Mouse (Mus musculus) gastrocnemius, adult 2 months (tissue): ENCODE measurements around the gene Rpn1. TPM values are rescaled to one million over a fixed set of nuclear protein-coding genes. Genes with fewer than 3 reads are reported as not detected.
"Not testable (repeated sequence)": the region's sequence is repeated elsewhere in the genome, so short reads cannot be mapped to it uniquely, and the experiment has no call there.

ENCODE experiments used
- DNase-seq: peaks from one replicate; pipeline ENCODE4 v3.0.0; 2022
- H3K27ac ChIP-seq: fragments of 200-600 bp; 2 replicates; pipeline ENCODE4 v1.8.1; 2022; ENCODE audit warnings: mild to moderate bottlenecking
- H3K4me3 ChIP-seq: fragments of 200-600 bp; 2 replicates; pipeline ENCODE4 v1.8.1; 2022; ENCODE audit warnings: mild to moderate bottlenecking, moderate library complexity
- CTCF ChIP-seq: fragments of 200-600 bp; IDR thresholded peaks from 2 replicates; pipeline ENCODE4 v1.8.1; 2022; ENCODE audit warnings: antibody characterized with exemption, mild to moderate bottlenecking, moderate library complexity
- intact Hi-C: fragments of 180-260 bp; cut with DNase I; formaldehyde crosslinking; loops from one replicate; pipeline ENCODE4 v1.15.1; 2025
- total RNA-seq, 2 experiments: library from RNA; stranded (reverse); gene quantifications; 2 replicates each; pipeline ENCODE4 v1.2.3; 2021

Gene Rpn1
- total RNA-seq, 2 experiments from 2014 or later, result 75.9 to 83.2 TPM

DNA sequence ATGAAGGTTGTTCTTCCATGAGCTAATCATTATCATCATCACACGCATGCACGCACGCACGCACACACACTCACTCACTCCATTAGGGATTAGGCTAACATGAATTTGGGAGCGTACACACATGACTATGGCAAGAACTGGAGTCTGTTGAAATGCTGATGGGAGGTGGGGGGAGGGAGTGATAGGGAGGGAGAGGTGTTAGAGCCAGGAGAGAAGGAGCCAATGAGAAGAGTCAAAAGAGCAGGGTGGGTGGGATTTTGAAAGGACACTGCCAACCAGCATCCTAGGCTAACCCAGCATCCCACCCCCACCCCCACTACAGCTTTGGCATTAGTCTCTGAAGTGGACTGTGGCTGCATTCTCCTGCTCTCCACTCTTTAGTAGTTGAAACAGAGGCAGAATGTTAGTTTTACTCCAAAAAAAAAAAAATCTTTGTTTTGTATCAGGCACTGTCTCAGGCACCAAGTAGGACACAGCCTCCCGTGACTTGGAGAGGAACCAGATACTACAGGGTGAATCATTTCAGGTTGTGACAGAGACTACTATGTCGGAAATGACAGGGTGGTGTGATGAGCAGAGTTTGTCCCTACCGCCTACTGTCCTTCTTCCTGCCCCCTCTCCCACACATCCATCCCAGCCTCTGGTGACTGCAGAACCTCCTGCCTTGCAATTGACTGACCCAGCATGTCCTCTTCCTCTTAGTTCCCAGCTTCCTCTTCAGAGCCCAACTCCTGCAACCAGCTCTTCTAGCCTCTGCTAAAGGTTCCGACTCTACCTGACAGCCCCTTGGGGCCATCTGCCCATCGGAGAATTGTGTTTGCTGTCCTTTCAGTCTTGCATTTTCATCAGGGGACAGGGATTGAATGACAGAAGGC lies 23.6 kb downstream of the Rpn1 start:
- Histone ChIP-seq H3K4me3 (no peak overlapping the region), H3K27ac (no peak overlapping the region)
- intact Hi-C loops, result loop anchor here (5.0 kb wide), 1 partner anchor 196 kb away; the partner anchor contains the start of gene Hmces
- TF ChIP-seq CTCF, result no peak
- no peak for DNase-seq

DNA sequence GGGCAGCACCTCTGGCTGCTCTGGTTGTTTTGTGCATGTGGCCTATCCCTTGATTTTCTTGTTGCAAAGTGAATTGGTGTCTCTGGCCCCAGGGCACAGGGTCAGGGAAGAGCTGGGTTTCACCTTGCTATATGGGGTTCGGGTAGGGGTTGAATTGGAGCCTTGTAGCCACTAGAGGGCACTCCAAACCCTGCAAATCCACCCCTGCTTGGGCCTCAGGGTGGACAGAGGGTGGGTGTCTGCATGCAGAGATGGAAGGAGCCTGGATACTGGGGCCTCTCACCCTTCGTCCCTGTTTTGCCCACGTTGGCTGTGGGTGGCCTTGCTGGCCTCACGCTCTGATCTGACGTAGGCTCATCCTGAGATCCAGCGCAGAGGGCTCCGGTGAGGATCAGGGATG lies 28.9 kb downstream of the Rpn1 start:
- Histone ChIP-seq H3K4me3 (no peak overlapping the region), H3K27ac (no peak overlapping the region)
- intact Hi-C loops, result loop anchor here (1.0 to 5.0 kb wide), 4 partner anchors 129 to 389 kb away; no protein-coding TSS in a partner anchor
- DNase-seq, result peak; percentile 56
- TF ChIP-seq CTCF, result peak; percentile 96

DNA sequence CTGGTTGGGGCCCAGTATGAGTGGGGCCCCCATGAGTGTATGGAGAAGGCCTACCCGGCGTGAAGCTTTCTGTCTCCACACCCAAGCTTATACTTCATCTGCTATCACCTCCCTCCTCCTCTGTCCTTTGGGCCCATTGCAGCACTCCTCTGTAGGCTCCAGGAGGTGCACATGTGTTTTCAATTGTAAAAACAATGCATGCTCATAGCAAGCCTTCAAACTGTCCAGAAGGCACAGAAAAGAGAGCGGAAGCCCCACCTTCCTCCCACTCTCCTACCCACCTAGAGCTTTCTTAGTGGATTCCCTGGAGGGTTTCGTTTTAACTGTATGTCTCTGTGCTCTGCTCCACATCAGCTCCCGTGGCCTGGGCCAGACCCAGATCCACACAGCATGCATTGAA lies 30.1 kb downstream of the Rpn1 start:
- DNase-seq, result no peak
- Histone ChIP-seq H3K27ac (no peak overlapping the region), H3K4me3 (no peak overlapping the region)
- no peak for TF ChIP-seq CTCF
- intact Hi-C loops, result loop anchor here (5.0 kb wide), 3 partner anchors 128 to 388 kb away; no protein-coding TSS in a partner anchor

DNA sequence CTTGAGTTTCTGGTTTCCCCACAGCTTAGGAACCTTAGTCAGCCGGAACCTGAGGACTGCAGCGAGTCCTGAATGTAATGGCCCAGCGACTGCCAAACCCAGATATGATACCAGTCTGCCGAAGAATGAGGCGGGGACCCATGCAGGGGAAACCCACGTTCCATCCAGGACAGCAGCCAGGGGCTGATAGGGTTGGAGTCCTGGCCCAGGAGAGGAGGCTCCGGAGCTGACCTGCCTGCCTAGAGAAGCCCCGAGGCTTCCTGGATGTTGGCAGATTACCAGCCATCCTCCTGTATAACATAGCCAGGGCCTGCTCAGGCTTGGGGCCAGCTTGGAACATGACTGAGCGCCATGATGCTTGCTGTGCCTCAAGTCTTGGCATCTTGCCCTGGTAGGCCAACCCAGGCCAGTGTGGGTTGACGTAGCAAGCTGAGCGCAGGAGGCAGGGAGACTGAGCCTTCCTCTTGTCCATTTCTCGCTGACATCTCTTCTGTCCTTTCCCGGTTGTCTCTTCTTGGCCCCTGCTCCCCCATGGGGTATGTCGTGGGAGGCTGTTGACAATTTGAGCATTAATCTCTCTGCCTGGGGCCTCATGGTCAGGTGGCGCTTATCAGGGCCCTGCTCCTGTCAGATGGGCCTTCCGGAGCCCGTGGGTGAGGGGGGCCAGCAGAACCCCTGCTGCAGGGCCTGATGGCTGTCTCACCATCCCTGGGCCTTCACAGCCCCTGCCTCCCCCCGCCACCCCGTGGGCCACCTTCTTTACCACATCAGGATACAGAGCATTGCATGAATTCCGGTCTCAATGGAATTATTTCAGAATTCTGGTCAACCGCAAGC lies 32.3 kb downstream of the Rpn1 start:
- intact Hi-C loops, result no loop called here
- no peak for TF ChIP-seq CTCF
- no peak overlapping the region for H3K4me3 ChIP-seq
- DNase-seq, result no peak
- no peak overlapping the region for H3K27ac ChIP-seq

DNA sequence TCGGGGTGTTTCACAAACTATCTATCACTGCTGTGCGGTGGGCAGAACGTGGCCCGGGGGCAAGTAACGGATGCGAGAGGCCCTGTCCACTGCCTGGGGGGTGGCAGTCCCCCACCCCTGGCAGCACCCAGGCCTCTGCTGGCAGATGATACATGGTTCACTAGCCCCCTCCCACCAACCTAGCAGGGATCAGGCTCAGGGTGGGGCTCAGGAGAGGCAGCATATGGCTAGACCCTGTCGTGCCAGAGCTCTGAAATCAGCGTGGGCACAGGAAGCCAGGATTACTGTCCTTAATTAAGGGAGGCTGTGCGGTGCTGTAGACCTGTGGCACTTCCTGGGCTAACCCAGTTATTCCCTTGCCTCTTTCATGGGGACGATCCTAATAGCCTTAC lies 32.9 kb downstream of the Rpn1 start:
- DNase-seq, result no peak
- no peak overlapping the region for H3K27ac ChIP-seq
- no peak for TF ChIP-seq CTCF
- H3K4me3 ChIP-seq, result no peak overlapping the region
- intact Hi-C loops, result no loop called here

DNA sequence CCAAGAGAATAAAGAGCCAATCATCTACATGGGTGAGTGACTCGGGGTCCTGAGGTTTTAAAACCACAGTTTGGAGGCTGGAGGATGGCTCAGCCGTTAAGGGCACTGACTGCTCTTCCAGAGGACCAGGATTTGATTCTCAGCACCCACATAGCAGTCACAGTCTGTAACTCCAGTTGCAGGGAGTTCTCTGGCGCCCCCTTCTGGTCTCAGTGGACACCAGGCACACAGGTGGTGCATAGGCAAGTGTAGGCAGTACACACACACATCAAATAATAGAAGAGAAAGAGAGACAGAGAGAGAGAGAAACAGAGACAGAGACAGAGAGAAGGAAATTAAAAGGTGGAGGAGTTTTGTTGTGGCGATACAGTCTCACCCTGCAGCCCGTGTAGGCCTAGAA lies 35.0 kb downstream of the Rpn1 start:
- no peak for DNase-seq
- intact Hi-C loops, result no loop called here
- H3K4me3 ChIP-seq, result no peak overlapping the region

DNA sequence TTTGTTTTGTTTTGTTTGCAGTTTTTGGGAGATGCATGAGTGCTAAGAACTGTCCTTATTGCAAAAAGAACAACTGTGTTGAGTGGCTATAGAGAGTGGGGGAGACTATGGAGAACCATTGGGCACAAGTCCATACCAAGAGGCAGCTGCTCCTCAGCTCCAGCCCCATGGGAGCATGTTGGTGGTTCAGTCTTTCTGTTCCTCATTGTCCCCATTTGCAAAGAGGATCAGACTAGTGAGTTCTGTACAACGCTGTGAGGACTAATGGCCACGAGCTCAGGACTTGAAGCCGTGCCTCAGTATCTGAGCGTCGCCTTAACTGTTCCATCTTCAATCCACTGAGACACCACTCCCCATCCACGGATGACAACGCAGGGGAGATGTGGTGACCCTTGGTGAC lies 36.5 kb downstream of the Rpn1 start:
- intact Hi-C loops, result no loop called here

More for the DNA sequence above, 35.0 kb downstream of the Rpn1 start:
- no peak overlapping the region for H3K27ac ChIP-seq
- TF ChIP-seq CTCF, result peak; percentile 10; the same call in 1 of the 2 replicates

DNA sequence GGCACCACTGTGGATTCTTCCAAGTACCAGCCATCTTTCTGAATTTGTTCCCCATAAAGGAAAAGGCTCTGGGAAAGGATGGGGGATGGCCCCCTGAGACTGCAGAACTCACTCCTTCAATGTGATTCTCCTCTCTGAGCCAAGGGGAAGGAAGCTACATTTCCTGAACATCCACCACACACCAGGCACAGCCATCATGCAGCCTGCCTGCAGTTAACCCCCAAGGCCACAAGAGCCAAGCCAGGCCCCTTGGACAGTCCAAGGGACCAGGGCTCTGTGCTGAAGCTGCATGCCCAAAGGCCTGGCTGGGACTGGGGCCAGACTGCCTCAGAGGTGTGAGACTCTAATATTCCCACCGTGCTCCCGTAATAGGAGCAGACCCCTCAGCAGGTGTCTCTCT lies 37.5 kb downstream of the Rpn1 start:
- Histone ChIP-seq H3K4me3 (no peak overlapping the region), H3K27ac (no peak overlapping the region)
- no peak for DNase-seq
- intact Hi-C loops, result no loop called here
- no peak for TF ChIP-seq CTCF

More for the DNA sequence above, 36.5 kb downstream of the Rpn1 start:
- no peak overlapping the region for H3K27ac ChIP-seq
- DNase-seq, result no peak
- TF ChIP-seq CTCF, result no peak
- no peak overlapping the region for H3K4me3 ChIP-seq

DNA sequence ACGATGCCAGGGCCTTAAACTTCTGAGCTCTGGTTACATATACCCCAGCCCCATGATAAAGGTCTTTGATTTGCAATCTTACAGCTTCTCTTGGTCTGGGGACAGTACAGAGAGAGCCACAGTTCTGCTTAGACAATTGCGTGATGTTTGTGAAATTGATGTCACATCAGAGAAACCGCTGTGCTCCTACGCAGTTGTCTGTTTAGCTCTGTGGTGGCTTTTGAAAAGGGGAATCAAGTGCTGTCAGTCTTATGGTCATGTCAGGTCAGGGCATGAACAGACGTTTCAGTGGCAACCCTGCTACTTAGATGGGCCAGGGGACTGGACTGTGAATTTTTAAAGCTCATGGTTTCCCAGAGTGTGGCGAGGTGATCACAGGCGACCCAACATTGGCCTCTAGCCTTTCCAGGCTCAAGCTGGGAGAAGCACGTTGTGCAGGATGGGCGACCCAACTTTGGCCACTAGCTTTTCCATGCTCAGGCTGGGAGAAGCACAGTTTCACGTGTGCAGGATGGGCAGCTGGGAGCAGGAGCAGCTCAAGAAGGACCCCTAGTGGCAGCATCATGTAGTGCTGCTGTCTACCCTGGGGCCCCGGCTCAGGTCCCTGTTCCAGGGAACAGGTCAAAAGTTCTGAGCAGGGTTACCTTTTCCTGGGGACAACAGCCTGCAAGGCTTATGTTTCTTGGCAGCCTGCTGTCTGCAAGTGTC lies 39.0 kb downstream of the Rpn1 start:
- Histone ChIP-seq H3K27ac (no peak overlapping the region), H3K4me3 (0 out of 2 replicates have a peak overlapping the region, but pooled peaks have one; percentile 11)
- DNase-seq, result no peak
- intact Hi-C loops, result no loop called here
- TF ChIP-seq CTCF, result peak; percentile 57

DNA sequence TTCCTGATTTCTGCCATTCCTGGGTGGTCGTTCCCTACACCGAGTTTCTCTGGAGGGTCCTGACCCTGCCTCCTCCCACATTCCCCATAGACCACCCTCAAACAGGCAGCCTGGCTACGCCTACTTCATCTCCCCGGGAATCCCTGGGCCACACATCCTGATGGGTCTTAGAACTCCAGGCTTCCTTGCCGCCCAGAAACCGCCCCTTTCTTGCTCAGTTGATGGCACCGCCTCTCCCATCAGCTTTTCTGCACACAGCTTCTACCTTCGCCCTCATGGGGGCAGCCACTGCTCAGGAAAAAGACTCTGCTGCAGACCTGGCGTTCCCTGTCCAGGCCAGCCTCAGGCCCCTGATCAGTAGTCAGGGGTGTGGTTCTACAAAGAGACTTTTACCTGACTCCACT lies 39.6 kb downstream of the Rpn1 start:
- peak; percentile 57 for TF ChIP-seq CTCF
- intact Hi-C loops, result no loop called here
- Histone ChIP-seq H3K4me3 (0 out of 2 replicates have a peak overlapping the region, but pooled peaks have one; percentile 11), H3K27ac (no peak overlapping the region)
- DNase-seq, result no peak

DNA sequence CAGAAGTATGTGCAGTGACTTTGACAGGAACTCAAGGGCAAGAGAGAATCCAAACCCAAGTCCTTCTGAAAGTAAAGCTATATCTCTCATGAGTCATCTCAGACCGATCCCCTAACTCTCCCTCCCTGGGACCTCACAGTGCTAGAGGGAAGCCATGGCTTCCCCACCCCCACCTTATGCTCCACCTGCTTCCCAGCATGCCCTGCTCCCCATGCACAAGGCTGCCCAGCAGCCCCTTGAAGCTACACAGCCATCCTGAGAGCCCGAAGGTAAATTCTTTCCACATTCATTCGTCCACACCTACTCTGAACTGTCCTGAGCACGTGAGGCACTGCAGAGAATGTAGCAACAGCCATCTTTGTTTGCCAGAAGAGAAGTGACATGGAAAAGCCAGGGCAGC lies 40.3 kb downstream of the Rpn1 start:
- intact Hi-C loops, result no loop called here
- no peak for TF ChIP-seq CTCF
- Histone ChIP-seq H3K4me3 (no peak overlapping the region), H3K27ac (no peak overlapping the region)
- DNase-seq, result no peak

DNA sequence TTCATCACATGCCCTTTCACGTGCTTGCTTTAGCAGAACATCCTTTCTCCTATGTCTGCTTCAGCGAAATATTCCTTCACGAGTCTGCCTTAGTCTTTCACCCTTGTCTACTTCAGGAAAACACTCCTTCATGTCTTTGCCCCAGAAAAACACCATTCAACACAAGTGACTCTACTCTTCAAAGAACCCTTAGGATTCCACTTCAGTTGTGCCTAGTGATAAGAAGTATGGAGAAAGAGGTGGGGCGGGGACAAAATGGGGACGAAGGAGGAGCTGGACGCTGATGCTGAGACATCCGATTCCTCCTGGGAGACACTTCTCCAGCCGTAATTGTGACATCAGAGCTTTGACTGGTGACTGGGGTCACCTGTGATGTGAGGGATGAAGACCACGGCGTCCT lies 41.5 kb downstream of the Rpn1 start:
- intact Hi-C loops, H3K4me3 ChIP-seq: not testable (repeated sequence)

DNA sequence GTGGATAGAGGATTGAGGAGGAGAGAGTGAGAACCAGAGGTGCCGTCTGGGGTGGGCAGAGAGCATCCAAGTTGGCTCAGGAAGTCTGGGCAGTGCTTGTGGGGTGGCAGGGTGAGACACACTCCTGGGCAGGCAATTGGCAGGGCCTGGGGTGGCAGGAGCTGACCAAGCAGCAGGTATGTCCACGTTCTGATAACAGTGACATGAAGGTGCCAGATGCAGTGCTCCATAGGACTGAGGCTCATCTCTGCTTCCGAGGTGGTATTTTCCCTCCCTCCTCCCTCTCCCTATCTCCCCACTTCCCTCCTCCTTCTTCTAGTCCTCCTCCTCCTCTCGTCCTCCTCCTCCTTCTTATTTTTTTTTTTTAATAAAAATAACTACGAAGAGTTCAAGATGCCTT lies 47.2 kb downstream of the Rpn1 start:
- intact Hi-C loops, result no loop called here
- no peak overlapping the region for H3K27ac ChIP-seq

More for the DNA sequence above, 41.5 kb downstream of the Rpn1 start:
- not testable (repeated sequence) for H3K27ac ChIP-seq, DNase-seq

More for the DNA sequence above, 47.2 kb downstream of the Rpn1 start:
- no peak for TF ChIP-seq CTCF
- no peak for DNase-seq
- no peak overlapping the region for H3K4me3 ChIP-seq
